Mouse (Mus musculus) MEL (cell line): ENCODE data around the gene Zfp652. TPM values are rescaled to one million over a fixed set of nuclear protein-coding genes. Genes with fewer than 3 reads are reported as not detected.
A peak's percentile ranks its signal among the peaks of the same experiment; 100 is the strongest.

Experiments
- DNase-seq: peaks from one replicate; pipeline ENCODE4 v3.0.0; 2011; ENCODE audit warnings: low read depth, low spot score
- H3K27ac ChIP-seq: 2 replicates; pipeline ENCODE4 v1.5.1; 2012; ENCODE audit warnings: low read depth, mild to moderate bottlenecking, control low read depth, low read length, moderate library complexity; ENCODE audit not compliant: control insufficient read depth
- H3K27me3 ChIP-seq, 2 experiments: fragments of 150-350 bp in 1 of 2; sonication (generic) in 1 of 2; 2 replicates each; pipeline ENCODE4 v1.6.1; 2012; ENCODE audit warnings: low read length in 2 of 2, mild to moderate bottlenecking in 2 of 2, improper control_type of control experiment in 1 of 2, moderate library complexity in 1 of 2; ENCODE audit not compliant: insufficient read depth in 2 of 2, control insufficient read depth in 1 of 2
- H3K36me3 ChIP-seq, 2 experiments: 2 replicates each; pipeline ENCODE4 v1.6.1; 2012 to 2014; ENCODE audit warnings: low read length in 2 of 2, improper control_type of control experiment in 1 of 2, inconsistent platforms in 1 of 2, mild to moderate bottlenecking in 1 of 2; ENCODE audit not compliant: insufficient read depth in 2 of 2, control insufficient read depth in 1 of 2
- H3K4me1 ChIP-seq, 2 experiments: fragments of 150-350 bp in 1 of 2; sonication (generic) in 1 of 2; 2 replicates each; pipeline ENCODE4 v1.6.1; 2012; ENCODE audit warnings: low read length in 2 of 2, improper control_type of control experiment in 1 of 2, mild to moderate bottlenecking in 1 of 2; ENCODE audit not compliant: insufficient read depth in 2 of 2, control insufficient read depth in 1 of 2
- H3K4me3 ChIP-seq, 2 experiments: fragments of 150-350 bp in 1 of 2; sonication (generic) in 1 of 2; 2 replicates each; pipeline ENCODE4 v1.5.1; 2012; ENCODE audit warnings: low read depth in 2 of 2, low read length in 2 of 2, mild to moderate bottlenecking in 2 of 2, moderate library complexity in 2 of 2, control low read depth in 1 of 2, improper control_type of control experiment in 1 of 2; ENCODE audit not compliant: control insufficient read depth in 1 of 2, insufficient read depth in 1 of 2
- H3K79me2 ChIP-seq: 2 replicates; pipeline ENCODE4 v1.6.1; 2012; ENCODE audit warnings: mild to moderate bottlenecking, low read length, moderate library complexity; ENCODE audit not compliant: control insufficient read depth, poor library complexity, insufficient read depth
- H3K9ac ChIP-seq: 2 replicates; pipeline ENCODE4 v1.6.1; 2012; ENCODE audit warnings: low read depth, mild to moderate bottlenecking, control low read depth, low read length, moderate library complexity; ENCODE audit not compliant: control insufficient read depth, poor library complexity, severe bottlenecking
- H3K9me3 ChIP-seq: fragments of 150-350 bp; sonication (generic); replicated peaks from 2 replicates; pipeline ENCODE4 v1.6.1; 2012; ENCODE audit warnings: mild to moderate bottlenecking, low read length, improper control_type of control experiment, moderate library complexity; ENCODE audit not compliant: insufficient read depth
- BHLHE40 ChIP-seq: IDR thresholded peaks from 2 replicates; pipeline ENCODE4 v1.6.1; 2012; ENCODE audit warnings: low read depth, mild to moderate bottlenecking, inconsistent platforms, low read length, improper control_type of control experiment, borderline replicate concordance
- CHD2 ChIP-seq: IDR thresholded peaks from 2 replicates; pipeline ENCODE4 v1.6.1; 2011; ENCODE audit warnings: low read length, improper control_type of control experiment
- CTCF ChIP-seq, 3 experiments: IDR thresholded peaks in 2 of 3; conservative IDR thresholded peaks in 1 of 3; 2 replicates each; pipeline ENCODE4 v1.5.1; 2011 to 2012; ENCODE audit warnings: low read length in 3 of 3, low read depth in 2 of 3, mild to moderate bottlenecking in 2 of 3, improper control_type of control experiment in 1 of 3, inconsistent platforms in 1 of 3, mixed read lengths in 1 of 3, moderate library complexity in 1 of 3; ENCODE audit not compliant: control insufficient read depth in 1 of 3, insufficient read depth in 1 of 3, poor library complexity in 1 of 3, severe bottlenecking in 1 of 3
- E2F4 ChIP-seq: IDR thresholded peaks from 2 replicates; pipeline ENCODE4 v1.6.1; 2011; ENCODE audit warnings: low read depth, low read length, improper control_type of control experiment, borderline replicate concordance
- ELF1 ChIP-seq: IDR thresholded peaks from 2 replicates; pipeline ENCODE4 v1.6.1; 2014; ENCODE audit warnings: low read depth, mild to moderate bottlenecking, inconsistent platforms, low read length, improper control_type of control experiment, moderate library complexity
- EP300 ChIP-seq, 2 experiments: IDR thresholded peaks; 2 replicates each; pipeline ENCODE4 v1.6.1; 2011; ENCODE audit warnings: improper control_type of control experiment in 2 of 2, low read length in 2 of 2, low read depth in 1 of 2, mild to moderate bottlenecking in 1 of 2
- ETS1 ChIP-seq: IDR thresholded peaks from 2 replicates; pipeline ENCODE4 v1.6.1; 2012; ENCODE audit warnings: low read depth, mild to moderate bottlenecking, inconsistent platforms, low read length, improper control_type of control experiment, moderate library complexity
- HCFC1 ChIP-seq: IDR thresholded peaks from 2 replicates; pipeline ENCODE4 v1.6.1; 2012; ENCODE audit warnings: low read depth, mild to moderate bottlenecking, inconsistent platforms, low read length, improper control_type of control experiment, moderate library complexity
- JUND ChIP-seq: IDR thresholded peaks from 2 replicates; pipeline ENCODE4 v1.6.1; 2011; ENCODE audit warnings: low read depth, mild to moderate bottlenecking, improper control_type of control experiment, low read length
- MAFK ChIP-seq: IDR thresholded peaks from 2 replicates; pipeline ENCODE4 v1.6.1; 2011; ENCODE audit warnings: low read depth, mild to moderate bottlenecking, low read length, improper control_type of control experiment, borderline replicate concordance
- MAZ ChIP-seq: IDR thresholded peaks from 2 replicates; pipeline ENCODE4 v1.6.1; 2012; ENCODE audit warnings: low read depth, mild to moderate bottlenecking, inconsistent platforms, low read length, improper control_type of control experiment
- MXI1 ChIP-seq: IDR thresholded peaks from 2 replicates; pipeline ENCODE4 v1.6.1; 2011; ENCODE audit warnings: mild to moderate bottlenecking, low read depth, low read length, improper control_type of control experiment
- MYB ChIP-seq: IDR thresholded peaks from 2 replicates; pipeline ENCODE4 v1.6.1; 2011; ENCODE audit warnings: mild to moderate bottlenecking, low read depth, low read length, improper control_type of control experiment
- NELFE ChIP-seq: IDR thresholded peaks from 2 replicates; pipeline ENCODE4 v1.6.1; 2011; ENCODE audit warnings: low read depth, low read length, improper control_type of control experiment
- NRF1 ChIP-seq: IDR thresholded peaks from 2 replicates; pipeline ENCODE4 v1.6.1; 2014; ENCODE audit warnings: low read depth, mild to moderate bottlenecking, inconsistent platforms, low read length, improper control_type of control experiment, moderate library complexity; ENCODE audit not compliant: poor library complexity, insufficient read depth, severe bottlenecking
- POLR2A ChIP-seq, 2 experiments: IDR thresholded peaks; 2 replicates each; pipeline ENCODE4 v1.6.1; 2011 to 2012; ENCODE audit warnings: low read length in 2 of 2, mild to moderate bottlenecking in 2 of 2, control low read depth in 1 of 2, improper control_type of control experiment in 1 of 2, low read depth in 1 of 2, moderate library complexity in 1 of 2; ENCODE audit not compliant: control insufficient read depth in 1 of 2, insufficient read depth in 1 of 2, poor library complexity in 1 of 2
- POLR2AphosphoS2 ChIP-seq: IDR thresholded peaks from 2 replicates; pipeline ENCODE4 v1.6.1; 2011; ENCODE audit warnings: low read length, improper control_type of control experiment
- POLR2AphosphoS5 ChIP-seq: IDR thresholded peaks from 2 replicates; pipeline ENCODE4 v1.6.1; 2012; ENCODE audit warnings: low read depth, borderline replicate concordance, mild to moderate bottlenecking, inconsistent platforms, low read length, moderate library complexity, mixed read lengths
- SMC3 ChIP-seq: IDR thresholded peaks from 2 replicates; pipeline ENCODE4 v1.6.1; 2011; ENCODE audit warnings: low read depth, low read length, improper control_type of control experiment
- TAL1 ChIP-seq: IDR thresholded peaks from 2 replicates; pipeline ENCODE4 v1.6.1; 2012; ENCODE audit warnings: mild to moderate bottlenecking, inconsistent platforms, low read length, moderate library complexity, mixed read lengths
- USF1 ChIP-seq: IDR thresholded peaks from 2 replicates; pipeline ENCODE4 v1.6.1; 2014; ENCODE audit warnings: low read depth, mild to moderate bottlenecking, inconsistent platforms, low read length, improper control_type of control experiment, moderate library complexity
- USF2 ChIP-seq, 2 experiments: IDR thresholded peaks; 2 replicates each; pipeline ENCODE4 v1.6.1; 2011 to 2012; ENCODE audit warnings: improper control_type of control experiment in 2 of 2, low read length in 2 of 2, borderline replicate concordance in 1 of 2, inconsistent platforms in 1 of 2, low read depth in 1 of 2, mild to moderate bottlenecking in 1 of 2; ENCODE audit not compliant: insufficient read depth in 1 of 2
- ZC3H11A ChIP-seq: IDR thresholded peaks from 2 replicates; pipeline ENCODE4 v1.6.1; 2012; ENCODE audit warnings: low read depth, mild to moderate bottlenecking, inconsistent platforms, low read length, improper control_type of control experiment
- ZKSCAN1 ChIP-seq: IDR thresholded peaks from 2 replicates; pipeline ENCODE4 v1.6.1; 2012; ENCODE audit warnings: low read depth, mild to moderate bottlenecking, inconsistent platforms, low read length, improper control_type of control experiment, moderate library complexity
- ZMIZ1 ChIP-seq: IDR thresholded peaks from 2 replicates; pipeline ENCODE4 v1.6.1; 2012; ENCODE audit warnings: low read depth, mild to moderate bottlenecking, inconsistent platforms, low read length, improper control_type of control experiment, moderate library complexity
- ZNF384 ChIP-seq: IDR thresholded peaks from 2 replicates; pipeline ENCODE4 v1.6.1; 2012; ENCODE audit warnings: low read depth, mild to moderate bottlenecking, inconsistent platforms, low read length, improper control_type of control experiment
- polyA plus RNA-seq, 2 experiments: library from polyadenylated mRNA; stranded (reverse) in 1 of 2; unstranded in 1 of 2; fragments of >175 nt in 1 of 2; fragments of >200 nt in 1 of 2; gene quantifications; 2 replicates each; pipeline versions ENCODE4 v1.2.1 to v1.2.4; 2012; ENCODE audit warnings: low replicate concordance in 2 of 2, low read depth in 1 of 2; ENCODE audit not compliant: insufficient read length in 2 of 2, insufficient read depth in 1 of 2, missing spikeins in 1 of 2
- total RNA-seq: library from RNA; depleted of rRNA; stranded (reverse); fragments of 300-350 nt; gene quantifications from 2 replicates; pipeline ENCODE4 v1.2.3, GENCODE M21; 2012

Zfp652 gene
- total and polyA plus RNA-seq, 3 experiments = 19.3 to 38.5 (median 31.8) TPM

GRCm38 (mm10) chr11:95698541-95698940 is 13.9 kb upstream of the Zfp652 start:
- no peak overlapping the region for H3K27ac ChIP-seq
- DNase-seq = no peak
- H3K4me1 ChIP-seq = peaks cover 21 to 28% of the 10 kb centered on the region in 2 experiments
- peaks cover 0 to 21% of the 10 kb centered on the region in 2 experiments; a peak in 2 of 4 replicates for H3K36me3 ChIP-seq
- H3K9ac ChIP-seq = no peak overlapping the region
- H3K27me3 ChIP-seq = no peaks in the 10 kb centered on the region
- no peaks in the 10 kb centered on the region for H3K79me2 ChIP-seq
- H3K9me3 ChIP-seq = no peaks in the 10 kb centered on the region
- no peak for TF ChIP-seq MYB
- no peak for TF ChIP-seq SMC3
- no peak for TF ChIP-seq POLR2AphosphoS5
- TF ChIP-seq JUND = no peak
- no peak for TF ChIP-seq HCFC1
- no peak for TF ChIP-seq ETS1
- no peak for TF ChIP-seq USF2 (IDR thresholded peaks at IDR 0.05; ENCODE audit: borderline replicate concordance in 1 of 2, insufficient read depth in 1 of 2, low read depth in 1 of 2, low read length in 2 of 2)
- no peak for TF ChIP-seq NRF1
- TF ChIP-seq ZC3H11A = no peak
- TF ChIP-seq BHLHE40 = no peak
- no peak for TF ChIP-seq CHD2
- TF ChIP-seq MAZ = no peak
- no peak for TF ChIP-seq USF1
- no peak overlapping the region for H3K4me3 ChIP-seq

GRCm38 (mm10) chr11:95700778-95701739 is 11.4 kb upstream of the Zfp652 start:
- peak overlapping the region; percentile 98 for H3K27ac ChIP-seq
- TF ChIP-seq ZC3H11A = no peak
- no peak for TF ChIP-seq POLR2A (IDR thresholded peaks at IDR 0.05; ENCODE audit: control insufficient read depth in 1 of 2, insufficient read depth in 1 of 2, low read depth in 1 of 2, low read length in 2 of 2, poor library complexity in 1 of 2)
- peak; percentile 95 for TF ChIP-seq TAL1
- no peak for TF ChIP-seq ZMIZ1
- no peak for TF ChIP-seq CTCF (IDR thresholded peaks at IDR 0.05 in 2 of 3, conservative IDR thresholded peaks at IDR 0.05 in 1 of 3; ENCODE audit: control insufficient read depth in 1 of 3, insufficient read depth in 1 of 3, low read depth in 2 of 3, low read length in 3 of 3, poor library complexity in 1 of 3, severe bottlenecking in 1 of 3)
- TF ChIP-seq ZKSCAN1 = peak; percentile 19; the same call in 1 of the 2 replicates
- no peak for TF ChIP-seq E2F4
- TF ChIP-seq ZNF384 = peak; percentile 94
- TF ChIP-seq EP300 (IDR thresholded peaks at IDR 0.05; ENCODE audit: low read depth in 1 of 2, low read length in 2 of 2) = peak; percentile 99
- TF ChIP-seq POLR2AphosphoS2 = peak; percentile 26; the same call in 1 of the 2 replicates
- TF ChIP-seq MXI1 = peak; percentile 67
- TF ChIP-seq JUND = 0 out of 2 replicates have a peak, but pooled peaks have one; percentile 61
- TF ChIP-seq POLR2AphosphoS5 = no peak
- no peak for TF ChIP-seq MAFK
- TF ChIP-seq ETS1 = peak; percentile 97
- TF ChIP-seq BHLHE40 = peak; percentile 64; the same call in 1 of the 2 replicates
- peak; percentile 57; the same call in 1 of the 2 replicates for TF ChIP-seq CHD2
- peak; percentile 50 for TF ChIP-seq NELFE
- peak; percentile 56; the same call in 1 of the 2 replicates for TF ChIP-seq NRF1
- 0 out of 2 replicates have a peak, but pooled peaks have one; percentile 52 for TF ChIP-seq ELF1

More at GRCm38 (mm10) chr11:95700778-95701739, 11.4 kb upstream of the Zfp652 start:
- Histone ChIP-seq H3K79me2 (no peaks in the 10 kb centered on the region), H3K4me3 (no peak overlapping the region), H3K36me3 (peaks cover 0 to 21% of the 10 kb centered on the region in 2 experiments; a peak in 2 of 4 replicates), H3K27me3 (no peaks in the 10 kb centered on the region), H3K4me1 (peaks cover 21 to 28% of the 10 kb centered on the region in 2 experiments), H3K9me3 (no peaks in the 10 kb centered on the region), H3K9ac (peak overlapping the region; percentile 42)
- peak; percentile 98 for DNase-seq
